Mouse (Mus musculus): ENCODE measurements around the gene Sbf2.

DNA sequence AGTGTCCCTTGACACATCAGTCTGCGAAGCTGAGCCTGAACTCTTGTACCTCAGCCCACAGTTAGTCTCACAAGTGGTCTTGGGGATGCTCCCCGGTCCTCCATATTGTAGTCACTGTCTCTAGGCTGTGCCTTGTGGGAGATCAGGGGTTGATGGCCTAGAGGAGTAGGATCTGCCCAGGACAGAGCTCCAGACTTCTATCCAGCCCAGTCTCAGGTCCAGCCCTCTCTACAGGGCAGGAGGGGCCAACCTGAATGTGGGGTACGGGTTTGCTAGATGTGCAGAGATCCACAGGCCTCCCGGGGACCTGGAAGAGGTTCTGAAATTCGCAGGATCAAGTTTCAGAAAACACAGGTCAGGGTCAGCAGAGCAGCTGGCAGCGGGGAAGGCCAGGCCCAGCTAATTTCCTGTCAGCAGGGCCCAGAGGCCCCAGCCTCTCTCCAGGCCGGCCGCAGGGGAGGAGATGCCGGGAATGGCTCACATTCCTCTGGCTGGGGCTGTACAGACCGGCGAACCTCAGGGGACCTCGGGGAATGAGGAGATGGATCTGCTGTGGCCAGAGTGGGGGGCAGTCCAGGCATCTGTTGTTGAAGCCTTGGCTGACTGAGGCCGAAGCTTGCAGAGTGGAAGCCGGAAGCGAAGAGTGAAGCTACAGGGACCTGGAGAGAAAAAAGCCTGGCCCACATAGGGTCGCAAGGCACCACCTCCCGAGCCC lies 317.7 kb downstream of the Sbf2 start:
- no peak for TF ChIP-seq CTCF (IDR thresholded peaks at IDR 0.05; ENCODE audit: extremely low read depth, insufficient read depth, insufficient read length, insufficient replicate concordance)
- no peak for TF ChIP-seq POLR2A (IDR thresholded peaks at IDR 0.05; ENCODE audit: low read depth, low read length)

All from spleen, adult 2 months (tissue).